Mouse (Mus musculus) ES-E14 (cell line): ENCODE results near the gene Tars2. TPM values are rescaled to one million over a fixed set of nuclear protein-coding genes. Genes with fewer than 3 reads are reported as not detected.
"Not testable (repeated sequence)": the region's sequence is repeated elsewhere in the genome, so short reads cannot be mapped to it uniquely, and the experiment has no call there.

ENCODE experiments used
- DNase-seq: peaks from one replicate; pipeline ENCODE4 v3.0.0-alpha.2; 2013; ENCODE audit warnings: low read depth, low spot score
- H3K27ac ChIP-seq: 2 replicates; pipeline ENCODE4 v1.5.1; 2012; ENCODE audit warnings: low read depth, mild to moderate bottlenecking, low read length, moderate library complexity, mixed read lengths; ENCODE audit not compliant: poor library complexity, insufficient read depth, severe bottlenecking
- H3K36me3 ChIP-seq: 2 replicates; pipeline ENCODE4 v1.6.1; 2012; ENCODE audit warnings: mild to moderate bottlenecking, low read length, moderate library complexity, mixed read lengths; ENCODE audit not compliant: control insufficient read depth, poor library complexity, insufficient read depth, severe bottlenecking
- H3K4me1 ChIP-seq, 2 experiments: fragments of 150-350 bp in 1 of 2; sonication (generic) in 1 of 2; 2 replicates each; pipeline ENCODE4 v1.6.1; 2012; ENCODE audit warnings: low read length in 2 of 2, mild to moderate bottlenecking in 1 of 2, mixed read lengths in 1 of 2; ENCODE audit not compliant: control insufficient read depth in 2 of 2, insufficient read depth in 2 of 2, poor library complexity in 1 of 2
- H3K4me3 ChIP-seq, 2 experiments: fragments of 150-350 bp in 1 of 2; sonication (generic) in 1 of 2; 2 replicates each; pipeline ENCODE4 v1.5.1; 2012; ENCODE audit warnings: low read length in 2 of 2, low read depth in 1 of 2, mild to moderate bottlenecking in 1 of 2, mixed read lengths in 1 of 2; ENCODE audit not compliant: insufficient read depth in 1 of 2, poor library complexity in 1 of 2, severe bottlenecking in 1 of 2
- H3K9ac ChIP-seq: 2 replicates; pipeline ENCODE4 v1.6.1; 2012; ENCODE audit warnings: low read depth, mild to moderate bottlenecking, low read length, mixed read lengths; ENCODE audit not compliant: poor library complexity, insufficient read depth, severe bottlenecking
- H3K9me3 ChIP-seq: fragments of 150-350 bp; sonication (generic); 2 replicates; pipeline ENCODE4 v1.6.1; 2012; ENCODE audit warnings: low read depth, mild to moderate bottlenecking, low read length; ENCODE audit not compliant: control insufficient read depth, insufficient read depth
- CHD2 ChIP-seq: IDR thresholded peaks from 2 replicates; pipeline ENCODE4 v1.6.1; 2014; ENCODE audit warnings: mild to moderate bottlenecking, low read depth, low read length, inconsistent platforms
- HCFC1 ChIP-seq: IDR thresholded peaks from 2 replicates; pipeline ENCODE4 v1.6.1; 2012; ENCODE audit warnings: low read length, inconsistent platforms, borderline replicate concordance; ENCODE audit not compliant: insufficient read depth
- MAFK ChIP-seq: IDR thresholded peaks from 2 replicates; pipeline ENCODE4 v1.6.1; 2014; ENCODE audit warnings: mild to moderate bottlenecking, low read depth, low read length, inconsistent platforms; ENCODE audit not compliant: insufficient read depth
- ZC3H11A ChIP-seq: IDR thresholded peaks from 2 replicates; pipeline ENCODE4 v1.6.1; 2012; ENCODE audit warnings: low read depth, mild to moderate bottlenecking, inconsistent platforms, low read length, borderline replicate concordance
- ZNF384 ChIP-seq: IDR thresholded peaks from 2 replicates; pipeline ENCODE4 v1.6.1; 2012; ENCODE audit warnings: low read depth, low read length, inconsistent platforms
- in situ Hi-C, 2 experiments: fragments of 600-800 bp; cut with MboI; formaldehyde crosslinking; loops; one replicate each; pipeline ENCODE4 v1.15.1; 2025; ENCODE audit warnings: low sequenced_read_pairs in 2 of 2, inconsistent platforms in 1 of 2; ENCODE audit not compliant: unreplicated experiment in 2 of 2
- total RNA-seq: library from RNA; depleted of rRNA; stranded (reverse); fragments of 300-350 nt; gene quantifications from 2 replicates; pipeline ENCODE4 v1.2.3, GENCODE M21; 2012; rRNA removed

Gene Tars2
- total RNA-seq, 1 experiment = 85.9 TPM

- H3K27ac ChIP-seq = no peak overlapping the region
- in situ Hi-C loops = no loop called here
- no peak overlapping the region for H3K4me3 ChIP-seq
- H3K9ac ChIP-seq = no peak overlapping the region
- H3K36me3 ChIP-seq = no peaks in the 10 kb centered on the region
- no peaks in the 10 kb centered on the region for H3K9me3 ChIP-seq
- H3K4me1 ChIP-seq = peaks cover 2 to 3% of the 10 kb centered on the region in 2 experiments; a peak in 1 of 4 replicates
- TF ChIP-seq ZNF384 (no peak), MAFK (no peak), CHD2 (no peak), HCFC1 (no peak), ZC3H11A (no peak)
- DNase-seq = no peak
Measured at GRCm38 (mm10) chr3:95693821-95694807, 65.9 kb downstream of the Tars2 start.

GRCm38 (mm10) chr3:95692677-95693076 is 67.3 kb downstream of the Tars2 start:
- in situ Hi-C loops = no loop called here
- no peak overlapping the region for H3K4me3 ChIP-seq
- no peaks in the 10 kb centered on the region for H3K36me3 ChIP-seq
- no peaks in the 10 kb centered on the region for H3K9me3 ChIP-seq
- DNase-seq = no peak
- peaks cover 2 to 5% of the 10 kb centered on the region in 2 experiments; a peak in 1 of 4 replicates for H3K4me1 ChIP-seq
- no peak overlapping the region for H3K27ac ChIP-seq
- TF ChIP-seq ZNF384 (no peak), MAFK (no peak), CHD2 (no peak), HCFC1 (no peak), ZC3H11A (no peak)
- H3K9ac ChIP-seq = no peak overlapping the region

- H3K36me3 ChIP-seq, H3K9me3 ChIP-seq, DNase-seq, H3K9ac ChIP-seq, in situ Hi-C loops, H3K27ac ChIP-seq, H3K4me3 ChIP-seq: not testable (repeated sequence)
- peaks cover 3 to 13% of the 10 kb centered on the region in 2 experiments; a peak in 1 of 4 replicates for H3K4me1 ChIP-seq
Measured at GRCm38 (mm10) chr3:95690552-95690951, 69.5 kb downstream of the Tars2 start.

Other genes with a start within 250 kb of the Tars2 start
- 0.16 and 0.67 TPM in 2 replicates for gene Ctss, start 233.4 kb downstream of the Tars2 start, total RNA-seq
- gene Hormad1, start 200.5 kb downstream of the Tars2 start, total RNA-seq = 24.3 and 24.5 TPM in 2 replicates
- gene Golph3l, start 171.3 kb downstream of the Tars2 start, total RNA-seq = 13.4 and 16.2 TPM in 2 replicates
- gene Ensa, start 135.2 kb downstream of the Tars2 start, total RNA-seq = 54.1 and 56.8 TPM in 2 replicates
- gene Mcl1, start 101.4 kb downstream of the Tars2 start, total RNA-seq = 207 and 253 TPM in 2 replicates
- gene Adamtsl4, start 72.3 kb downstream of the Tars2 start, total RNA-seq = 1.9 and 5.0 TPM in 2 replicates
- 4.1 and 13.4 TPM in 2 replicates for gene Ecm1, start 20.6 kb downstream of the Tars2 start, total RNA-seq
- gene Rprd2, start 58.7 kb upstream of the Tars2 start, total RNA-seq = 14.9 and 16.2 TPM in 2 replicates
- 48.6 and 50.5 TPM in 2 replicates for gene Prpf3, start 95.7 kb upstream of the Tars2 start, total RNA-seq
- gene Mrps21, start 111.3 kb upstream of the Tars2 start, total RNA-seq = 198 and 224 TPM in 2 replicates
- 8.6 and 14.1 TPM in 2 replicates for gene Ciart, start 122.0 kb upstream of the Tars2 start, total RNA-seq
- gene BC028528, start 131.8 kb upstream of the Tars2 start, total RNA-seq = 6.4 and 9.5 TPM in 2 replicates
- 70.9 and 85.9 TPM in 2 replicates for gene Aph1a, start 133.8 kb upstream of the Tars2 start, total RNA-seq
- 2.5 and 4.0 TPM in 2 replicates for gene Car14, start 144.5 kb upstream of the Tars2 start, total RNA-seq
- 40.9 and 50.8 TPM in 2 replicates for gene Anp32e, start 169.0 kb upstream of the Tars2 start, total RNA-seq
- gene Plekho1, start 235.8 kb upstream of the Tars2 start, total RNA-seq = 12.0 and 19.6 TPM in 2 replicates